27 mouse cellular contexts compared by ENCODE assay signal in genomic region chr8:111352289-111352688, GRCm38 (mm10). TPM values are rescaled to one million over a fixed set of nuclear protein-coding genes. Genes with fewer than 3 reads are reported as not detected.
"Had no signal": no experiment of that assay in that cellular context is flagged by ENCODE, and none has a peak within 500 bp of the region (broad histone marks: within the 10 kb centered on the region; RNA-seq: fewer than 3 reads in every experiment).

No protein-coding gene starts in this region.

- ATAC-seq: forebrain, embryonic 16.5 days; hindbrain, embryonic 16.5 days had no signal

- H3K27ac ChIP-seq: heart, adult 2 months; heart, embryonic 13.5 days; heart, embryonic 15.5 days; hindbrain, embryonic 14.5 days; limb, embryonic 10.5 days; limb, embryonic 12.5 days; liver, embryonic 13.5 days; liver, embryonic 15.5 days had no signal

- H3K4me1 ChIP-seq: heart, embryonic 13.5 days; heart, embryonic 15.5 days; limb, embryonic 10.5 days; limb, embryonic 12.5 days; liver, embryonic 13.5 days; liver, embryonic 15.5 days had no signal

- H3K4me3 ChIP-seq: heart, adult 2 months; heart, embryonic 13.5 days; heart, embryonic 15.5 days; limb, embryonic 10.5 days; limb, embryonic 12.5 days; liver, embryonic 13.5 days; liver, embryonic 15.5 days had no signal

- H3K9ac ChIP-seq: heart, embryonic 13.5 days; heart, embryonic 15.5 days; hindbrain, embryonic 14.5 days; limb, embryonic 12.5 days; liver, embryonic 13.5 days; liver, embryonic 15.5 days had no signal

- H3K27me3 ChIP-seq: heart, embryonic 13.5 days; heart, embryonic 15.5 days; limb, embryonic 12.5 days; liver, embryonic 13.5 days; liver, embryonic 15.5 days had no signal

- DNase-seq: gastrocnemius, postnatal 14 days; gastrocnemius, postnatal 36 days; heart, adult 11 months; heart, adult 2 months; heart, postnatal 14 days; heart, postnatal 36 days; kidney, adult 18-20 months; kidney, adult 8-10 months; kidney, postnatal 10 days; kidney, postnatal 25 days; kidney, postnatal 4 days; liver; liver, embryonic 13.5 days had no signal

- H3K9me3 ChIP-seq: heart, embryonic 13.5 days; heart, embryonic 15.5 days; limb, embryonic 10.5 days; limb, embryonic 12.5 days; liver, embryonic 13.5 days; liver, embryonic 15.5 days had no signal

- H3K4me2 ChIP-seq: heart, embryonic 11.5 days; heart, embryonic 13.5 days; heart, embryonic 15.5 days; hindbrain, embryonic 14.5 days; limb, embryonic 12.5 days; liver, embryonic 11.5 days; liver, embryonic 13.5 days; liver, embryonic 15.5 days had no signal

- H3K36me3 ChIP-seq: heart, embryonic 13.5 days; heart, embryonic 15.5 days; limb, embryonic 10.5 days; limb, embryonic 12.5 days; liver, embryonic 13.5 days; liver, embryonic 15.5 days had no signal

RNA-seq across cellular contexts. Expression of gene Fa2h, which starts 41.3 kb away (rescaled TPM):
- total RNA-seq: hematopoietic stem cell, adult 5-6 weeks had no signal
- polyA plus RNA-seq: forebrain, embryonic 16.5 days; heart, embryonic 13.5 days; heart, embryonic 15.5 days; heart, postnatal 0 days; hindbrain, embryonic 11.5 days; limb, embryonic 10.5 days; limb, embryonic 12.5 days; limb, embryonic 14.5 days; liver, embryonic 11.5 days; liver, embryonic 13.5 days; liver, embryonic 15.5 days had no signal
